Mouse (Mus musculus): Measurements from ENCODE around the gene Tmem52b. TPM values are rescaled to one million over a fixed set of nuclear protein-coding genes. Genes with fewer than 3 reads are reported as not detected.

Tmem52b gene
- polyA plus RNA-seq, 1 experiment from 2014 or later: not detected

GRCm38 (mm10) chr6:129559641-129560027 lies 47.3 kb downstream of the Tmem52b start:
- Histone ChIP-seq H3K36me3 (ENCODE audit: poor library complexity, severe bottlenecking) (no peaks in the 10 kb centered on the region), H3K27ac (no peak overlapping the region), H3K4me3 (no peak overlapping the region), H3K9ac (no peak overlapping the region), H3K4me2 (no peak overlapping the region), H3K27me3 (no peaks in the 10 kb centered on the region), H3K4me1 (peaks cover 10% of the 10 kb centered on the region), H3K9me3 (replicated peaks) (no peaks in the 10 kb centered on the region)
- 55% methylated on average over 4 of the region's 4 CpGs for WGBS
- peak; percentile 16 for ATAC-seq

DNA sequence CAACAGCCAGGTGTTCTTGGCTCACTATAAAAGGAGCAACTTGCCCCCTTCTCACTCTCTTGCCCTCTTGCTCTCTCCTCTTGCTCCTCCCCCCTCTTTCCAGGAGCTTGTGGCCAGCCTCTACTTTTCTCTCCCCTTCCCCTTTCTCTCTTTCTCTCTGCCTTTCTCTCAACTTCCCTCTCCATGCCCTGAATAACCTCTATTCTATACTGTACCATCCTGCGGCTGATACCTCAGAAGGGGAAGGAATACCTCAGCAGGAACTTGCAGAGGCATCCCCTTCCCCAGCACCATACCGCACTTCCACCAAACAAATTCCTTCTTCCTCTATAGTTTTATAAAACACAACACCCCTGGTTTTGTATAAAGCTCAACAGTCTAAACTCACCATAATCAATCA lies 52.9 kb downstream of the Tmem52b start:
- Histone ChIP-seq H3K4me2 (no peak overlapping the region), H3K36me3 (ENCODE audit: poor library complexity, severe bottlenecking) (no peaks in the 10 kb centered on the region), H3K9ac (no peak overlapping the region), H3K27ac (no peak overlapping the region), H3K4me1 (no peaks in the 10 kb centered on the region), H3K27me3 (no peaks in the 10 kb centered on the region), H3K4me3 (no peak overlapping the region), H3K9me3 (replicated peaks) (no peaks in the 10 kb centered on the region)
- no peak for ATAC-seq
- WGBS: 82% methylated on average over 2 of the region's 2 CpGs

Other genes with a start within 250 kb of the Tmem52b start
- gene Cd69, start 237.1 kb upstream of the Tmem52b start, polyA plus RNA-seq (2015; fragmentation: Nextera tagmentation; extraction: Ambion mirVana): not detected in 2 replicates
- not detected in 2 replicates for gene 4922502D21Rik, start 180.8 kb upstream of the Tmem52b start, polyA plus RNA-seq (2015; fragmentation: Nextera tagmentation; extraction: Ambion mirVana)
- gene Clec12a, start 169.9 kb upstream of the Tmem52b start, polyA plus RNA-seq (2015; fragmentation: Nextera tagmentation; extraction: Ambion mirVana): 0.06 and 0.13 TPM in 2 replicates
- 0.12 TPM in 1 of 2 replicates, not detected in the other for gene Clec12b, start 126.7 kb upstream of the Tmem52b start, polyA plus RNA-seq (2015; fragmentation: Nextera tagmentation; extraction: Ambion mirVana)
- gene Clec1b, start 115.3 kb upstream of the Tmem52b start, polyA plus RNA-seq (2015; fragmentation: Nextera tagmentation; extraction: Ambion mirVana): 3.6 and 4.8 TPM in 2 replicates
- gene Clec9a, start 103.7 kb upstream of the Tmem52b start, polyA plus RNA-seq (2015; fragmentation: Nextera tagmentation; extraction: Ambion mirVana): 0.05 and 0.15 TPM in 2 replicates
- 0.89 and 1.1 TPM in 2 replicates for gene Clec1a, start 60.6 kb upstream of the Tmem52b start, polyA plus RNA-seq (2015; fragmentation: Nextera tagmentation; extraction: Ambion mirVana)
- not detected in 2 replicates for gene Olr1, start 5.4 kb upstream of the Tmem52b start, polyA plus RNA-seq (2015; fragmentation: Nextera tagmentation; extraction: Ambion mirVana)
- gene Gabarapl1, start 20.6 kb downstream of the Tmem52b start, polyA plus RNA-seq (2015; fragmentation: Nextera tagmentation; extraction: Ambion mirVana): 125 and 126 TPM in 2 replicates
- not detected in 2 replicates for gene Klre1, start 65.3 kb downstream of the Tmem52b start, polyA plus RNA-seq (2015; fragmentation: Nextera tagmentation; extraction: Ambion mirVana)
- not detected in 2 replicates for gene Klrd1, start 79.2 kb downstream of the Tmem52b start, polyA plus RNA-seq (2015; fragmentation: Nextera tagmentation; extraction: Ambion mirVana)
- 0.14 and 0.18 TPM in 2 replicates for gene Klrk1, start 111.3 kb downstream of the Tmem52b start, polyA plus RNA-seq (2015; fragmentation: Nextera tagmentation; extraction: Ambion mirVana)
- not detected in 2 replicates for gene Klrc3, start 130.8 kb downstream of the Tmem52b start, polyA plus RNA-seq (2015; fragmentation: Nextera tagmentation; extraction: Ambion mirVana)
- gene Klrc2, start 148.1 kb downstream of the Tmem52b start, polyA plus RNA-seq (2015; fragmentation: Nextera tagmentation; extraction: Ambion mirVana): not detected in 2 replicates
- not detected in 2 replicates for gene Klrc1, start 166.4 kb downstream of the Tmem52b start, polyA plus RNA-seq (2015; fragmentation: Nextera tagmentation; extraction: Ambion mirVana)
- not detected in 2 replicates for gene Klri1, start 204.6 kb downstream of the Tmem52b start, polyA plus RNA-seq (2015; fragmentation: Nextera tagmentation; extraction: Ambion mirVana)
- gene Klri2, start 227.9 kb downstream of the Tmem52b start, polyA plus RNA-seq (2015; fragmentation: Nextera tagmentation; extraction: Ambion mirVana): not detected in 2 replicates